Mouse (Mus musculus) c-Kit-positive CD71-positive TER-119-positive erythroid progenitor cells, embryonic 14.5 days (primary cell): ENCODE data around the gene Trim15.

Experiments
- DNase-seq: peaks from one replicate; pipeline ENCODE4 v3.0.0-alpha.2; 2013; ENCODE audit warnings: low spot score

Trim15 gene

GRCm38 (mm10) chr17:36869284-36869954, 2.4 kb upstream of the Trim15 start, which contains the start of gene Trim10:
Trim10 (plus strand) TSS chr17:36869574.
- DNase-seq: peak; percentile 97

DNA sequence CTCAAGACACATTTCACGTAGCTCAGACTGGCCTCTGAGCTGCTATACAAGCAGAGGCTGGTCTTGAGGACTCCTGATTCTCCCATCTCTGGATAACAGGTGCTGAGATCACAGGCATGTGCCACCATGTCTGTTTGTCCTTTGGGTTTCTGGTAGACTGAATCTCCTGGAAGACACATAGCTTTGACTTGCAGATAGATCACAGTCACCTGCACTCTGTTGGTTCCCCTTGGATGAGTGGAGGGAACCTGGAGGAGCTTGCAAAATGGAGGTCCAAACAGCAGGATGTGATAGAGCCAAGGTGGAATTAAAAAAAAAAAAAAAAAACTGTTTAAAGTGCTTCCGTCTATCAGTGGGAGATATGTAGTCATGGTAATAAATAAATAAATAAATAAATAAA, 1.8 kb upstream of the Trim15 start:
- DNase-seq: peak; percentile 44

DNA sequence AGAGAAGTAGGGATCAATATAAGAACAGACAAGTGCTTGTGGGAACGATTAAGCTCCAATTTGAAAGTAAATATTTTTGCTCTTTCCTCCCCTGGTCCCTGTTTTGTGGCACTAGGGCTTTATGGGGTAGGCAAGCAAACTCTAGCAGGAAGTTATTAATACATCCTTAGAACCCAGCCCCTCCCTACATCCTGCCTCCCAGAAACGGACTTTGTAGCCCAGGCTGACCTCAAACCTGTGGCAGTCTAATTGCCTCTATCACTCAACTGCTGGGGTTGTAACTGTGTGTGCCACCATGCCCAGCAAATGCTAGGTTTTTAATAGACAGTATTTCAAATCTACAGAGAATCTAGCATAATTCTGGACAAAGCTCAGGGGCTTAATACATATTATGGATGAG, 5.3 kb downstream of the Trim15 start:
- DNase-seq: no peak

GRCm38 (mm10) chr17:36858181-36858580, 8.8 kb downstream of the Trim15 start:
- DNase-seq: no peak

- DNase-seq: no peak
Measured at GRCm38 (mm10) chr17:36856236-36856635, 10.8 kb downstream of the Trim15 start.

GRCm38 (mm10) chr17:36855484-36855883, 11.5 kb downstream of the Trim15 start:
- DNase-seq: no peak

GRCm38 (mm10) chr17:36851627-36852026, 15.4 kb downstream of the Trim15 start:
- no peak for DNase-seq

- DNase-seq: no peak
Measured at GRCm38 (mm10) chr17:36851200-36851599, 15.8 kb downstream of the Trim15 start.

- no peak for DNase-seq
Measured at GRCm38 (mm10) chr17:36849992-36850391, 17.0 kb downstream of the Trim15 start.

DNA sequence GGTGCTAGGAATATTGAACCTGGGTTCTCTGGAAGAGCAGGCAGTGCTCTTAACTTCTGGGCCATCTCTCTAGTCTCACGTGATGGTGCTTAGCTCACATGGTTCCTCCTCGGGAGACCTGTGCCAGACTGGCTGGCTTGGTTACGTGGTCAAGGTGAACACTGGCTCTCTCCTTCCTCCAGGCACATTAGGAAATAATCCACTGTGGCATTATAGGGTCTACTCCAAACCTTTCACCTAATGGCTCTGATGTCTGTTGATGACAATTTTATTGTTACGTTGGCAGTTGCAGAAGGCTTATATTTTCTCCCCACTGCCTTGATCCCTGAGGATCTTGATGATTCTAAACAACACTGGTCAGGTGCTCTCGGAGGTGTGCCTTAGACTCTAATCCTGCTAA, 18.1 kb downstream of the Trim15 start:
- no peak for DNase-seq

DNA sequence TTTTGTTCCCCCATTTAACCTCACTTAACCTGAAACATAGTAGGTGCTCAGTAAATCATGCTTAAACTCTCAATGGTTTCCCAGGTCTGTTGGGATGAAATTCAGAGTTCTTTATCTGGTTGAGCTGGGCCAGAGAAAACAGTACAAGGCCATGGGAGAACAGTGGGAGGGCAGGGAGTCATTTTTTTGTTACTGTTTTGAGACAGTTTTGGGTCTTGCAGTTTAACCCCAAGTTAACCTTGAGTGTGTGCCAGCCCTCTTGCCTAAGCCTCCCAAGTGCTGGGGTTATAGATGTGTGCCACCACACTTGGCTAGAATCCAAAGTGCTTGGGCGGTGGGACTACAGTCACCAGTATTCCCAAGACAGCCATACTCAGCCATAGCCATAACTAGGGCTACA, 22.3 kb downstream of the Trim15 start:
- no peak for DNase-seq

DNA sequence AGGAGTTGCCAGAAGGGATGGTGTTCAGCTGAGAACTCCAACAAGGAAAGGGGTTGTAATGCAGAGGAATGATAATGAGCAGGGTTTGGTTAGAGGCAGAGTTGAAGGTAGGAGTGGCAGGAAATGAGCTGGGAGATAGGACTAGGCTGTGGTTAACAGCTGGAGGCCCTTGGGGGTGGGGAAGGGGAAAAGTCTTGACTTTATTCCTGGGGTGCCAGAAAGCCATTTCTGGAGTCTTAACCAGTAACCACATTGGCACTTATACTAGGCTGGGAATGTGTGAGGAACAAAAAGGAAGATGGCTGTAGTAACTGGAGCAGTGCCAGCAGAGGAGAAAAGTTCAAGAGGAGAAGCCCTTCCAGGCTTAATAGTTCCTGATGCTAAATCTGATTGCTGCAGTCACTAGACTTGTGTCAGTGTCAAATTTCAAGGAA, 22.7 kb downstream of the Trim15 start:
- no peak for DNase-seq

GRCm38 (mm10) chr17:36843696-36844095, 23.3 kb downstream of the Trim15 start:
- no peak for DNase-seq

DNA sequence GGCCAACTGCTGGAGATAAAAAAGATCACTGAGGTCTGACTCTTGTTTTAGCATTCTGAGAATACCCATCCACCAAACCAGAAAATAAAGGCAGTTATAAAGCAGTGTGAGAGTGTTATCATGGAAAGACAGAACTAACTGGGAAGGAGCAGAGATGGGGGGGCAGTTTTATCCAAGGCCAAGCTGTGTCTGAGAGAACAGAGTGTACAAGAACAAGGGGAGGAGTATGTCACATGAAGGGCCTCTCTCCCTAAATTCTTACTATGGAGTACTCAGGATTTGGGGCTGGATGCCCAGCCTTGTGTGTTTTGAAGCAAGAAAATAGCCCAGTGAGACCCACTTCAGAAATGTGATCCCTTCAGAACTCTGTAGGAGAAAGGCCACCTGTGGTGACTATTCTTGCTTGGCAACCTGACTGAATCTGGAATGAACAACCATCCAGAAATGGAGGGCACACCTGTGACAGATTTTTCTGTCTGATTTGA, 26.0 kb downstream of the Trim15 start:
- DNase-seq: no peak

DNA sequence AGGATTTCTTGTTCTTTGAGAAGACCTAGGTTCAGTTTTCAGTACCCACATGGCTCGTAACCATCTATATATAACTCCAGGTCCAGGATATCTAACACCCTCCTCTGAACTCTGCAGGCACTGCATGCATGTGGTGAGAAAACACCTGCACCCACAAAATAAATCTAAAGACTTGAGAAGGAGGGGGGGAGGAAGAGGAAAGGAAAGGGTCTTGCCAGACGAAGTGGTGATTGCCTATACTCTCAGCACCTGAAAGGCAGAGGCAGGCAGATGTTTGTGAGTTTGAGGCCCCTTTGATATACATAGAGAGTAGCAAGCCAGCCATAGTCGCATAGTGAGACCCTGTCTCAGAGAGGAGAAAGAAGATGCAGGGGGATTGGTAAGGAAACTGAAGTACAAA, 27.1 kb downstream of the Trim15 start:
- DNase-seq: no peak

- DNase-seq: no peak
Measured at GRCm38 (mm10) chr17:36839001-36839400, 28.0 kb downstream of the Trim15 start.

GRCm38 (mm10) chr17:36836874-36837647, 29.9 kb downstream of the Trim15 start, which contains the start of gene Trim26:
Trim26 (plus strand) TSS chr17:36837134.
- peak; percentile 97 for DNase-seq

DNA sequence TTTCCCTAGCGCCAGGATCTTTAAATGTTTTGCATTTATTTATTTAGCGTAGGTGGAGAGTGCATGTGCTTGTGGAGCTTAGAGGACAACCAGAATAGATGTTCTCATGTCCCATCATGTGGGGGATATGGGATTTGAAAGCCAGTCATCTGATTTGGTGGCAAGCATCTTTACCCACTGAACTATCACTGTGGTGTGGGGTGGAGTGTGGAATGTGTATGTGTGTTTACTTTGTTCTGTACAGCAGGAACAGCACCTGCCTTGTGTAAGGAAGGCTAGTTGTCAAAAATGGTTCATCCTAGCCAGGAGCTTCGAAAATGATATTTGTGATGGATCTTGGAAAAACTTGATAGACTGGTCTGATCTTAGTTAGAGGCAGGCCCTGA, 30.6 kb downstream of the Trim15 start:
- peak; percentile 37 for DNase-seq

DNA sequence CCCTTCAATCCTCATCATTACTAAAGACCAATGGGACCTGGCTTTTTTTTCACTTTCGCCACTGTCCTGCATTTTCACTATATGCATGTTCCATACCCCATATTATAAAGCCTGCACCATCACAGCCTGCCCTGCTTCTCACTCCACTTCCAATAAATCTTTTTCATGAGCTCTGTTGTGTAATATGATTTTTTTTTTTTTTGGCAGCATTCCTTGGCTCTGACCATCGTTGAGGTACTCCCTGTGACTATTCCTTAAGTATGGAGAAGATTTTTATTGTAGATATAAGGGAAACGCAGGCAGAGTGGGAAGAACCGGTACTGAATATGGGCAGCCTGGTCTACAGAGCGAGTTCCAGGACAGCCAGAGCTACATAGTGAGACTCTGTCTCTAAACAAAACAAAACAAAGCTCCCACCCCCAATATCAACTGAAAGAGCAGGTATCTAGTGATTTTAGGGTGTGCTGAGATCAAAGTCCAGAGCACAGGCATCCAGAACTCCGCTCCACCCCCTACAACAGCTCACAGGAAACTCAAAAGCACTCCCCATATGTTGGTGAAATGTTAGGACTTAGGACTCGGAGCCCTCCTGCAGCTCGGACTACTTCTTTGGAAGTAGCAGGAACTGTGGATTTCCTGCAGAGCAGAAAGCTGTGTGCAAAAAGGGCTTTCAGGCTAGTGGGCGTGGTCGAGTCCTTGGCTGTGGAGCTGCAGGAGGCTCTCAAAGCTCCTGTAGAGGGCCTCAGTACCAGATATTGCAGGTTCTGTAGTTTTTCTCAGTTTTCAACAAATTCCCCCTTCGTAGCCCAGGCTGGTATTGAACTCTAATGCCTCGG, 31.2 kb downstream of the Trim15 start:
- DNase-seq: peak; percentile 62

GRCm38 (mm10) chr17:36832694-36833093, 34.3 kb downstream of the Trim15 start:
- no peak for DNase-seq

DNA sequence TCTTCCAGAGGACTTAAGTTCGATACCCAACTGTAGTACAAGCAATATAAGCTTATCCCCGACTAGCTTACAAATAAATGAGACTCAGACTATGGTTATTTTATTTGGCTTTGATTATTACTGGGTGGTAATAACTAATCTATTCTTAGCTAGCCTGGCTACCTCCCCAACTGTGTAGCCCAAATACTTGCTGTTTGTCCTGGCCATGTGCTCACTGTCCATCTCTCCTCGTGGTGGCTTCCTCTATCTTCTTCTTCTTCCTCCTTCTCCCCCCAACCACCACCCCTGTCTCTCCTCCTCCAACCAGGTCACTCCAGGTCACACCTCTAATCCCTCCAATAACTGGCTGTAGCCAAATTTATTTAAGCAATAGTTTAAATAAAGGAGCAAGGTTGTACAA, 36.5 kb downstream of the Trim15 start:
- no peak for DNase-seq

DNA sequence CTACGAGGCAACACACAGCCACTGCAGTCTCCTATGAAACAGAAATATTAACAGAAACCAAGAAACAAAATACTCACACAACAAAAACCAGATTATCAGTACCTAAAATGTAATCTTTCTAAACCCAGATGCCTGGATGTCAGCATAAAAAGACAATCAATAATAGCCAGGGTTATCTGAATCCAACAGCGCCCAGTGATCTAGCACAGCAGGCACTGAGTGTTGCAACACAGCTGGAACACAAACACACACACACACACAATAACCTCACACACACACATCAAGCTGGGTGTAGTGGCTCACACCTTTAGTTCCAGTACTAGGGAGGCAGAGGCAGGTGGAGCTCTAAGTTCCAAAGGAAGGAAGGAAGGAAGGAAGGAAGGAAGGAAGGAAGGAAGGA, 38.5 kb downstream of the Trim15 start:
- DNase-seq: no peak
